In the genomic region with DNA sequence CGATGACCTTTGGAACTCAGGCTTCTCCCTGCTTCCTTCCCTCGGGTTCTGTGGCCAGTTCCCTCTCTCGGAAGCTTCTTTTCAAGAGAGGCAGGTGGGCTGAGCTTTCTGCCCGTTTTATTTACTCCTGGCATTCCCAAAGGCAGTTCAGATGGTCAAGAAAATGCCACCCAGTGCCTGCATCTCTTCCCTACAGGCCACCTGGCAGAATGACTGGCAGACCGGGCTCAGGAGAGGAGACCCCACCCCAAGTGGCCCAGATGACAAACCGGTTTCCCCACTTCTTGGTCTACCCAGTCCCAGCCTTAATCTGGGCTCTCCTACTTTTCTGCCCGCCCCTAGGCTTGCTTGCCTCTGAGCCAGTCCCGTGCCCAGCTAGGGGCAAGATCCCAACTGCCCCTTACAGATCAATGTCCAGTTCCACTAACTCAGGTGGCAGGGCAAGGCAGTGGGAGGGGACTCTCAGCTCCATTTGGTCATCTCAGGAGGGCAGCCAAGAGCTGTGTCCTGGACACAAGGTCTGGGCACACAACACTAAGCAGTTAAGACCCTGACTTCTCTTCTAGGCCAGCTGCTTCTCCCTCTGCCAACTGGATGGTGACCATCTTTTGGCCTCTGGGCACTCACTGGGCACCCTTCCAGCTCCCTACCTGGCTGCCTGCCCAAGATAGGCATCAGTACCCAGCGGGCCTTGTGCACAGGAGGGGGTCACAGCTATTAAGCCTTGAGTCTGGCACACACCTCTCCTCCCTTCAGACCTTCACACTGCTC, we compare ENCODE assay signal across 8 mouse cellular contexts. TPM values are rescaled to one million over a fixed set of nuclear protein-coding genes. Genes with fewer than 3 reads are reported as not detected.
DNase-seq lines count a peak whose midpoint lies in the region; ATAC-seq and TF ChIP-seq lines count a peak whose summit lies in the region.

A gene (minus strand): TSS at position 51 of the 771 bp plus-strand sequence.

- peak within 1 kb of the TSS; percentile 79 for H3K4me3 ChIP-seq in neural tube, embryonic 11.5 days (ENCODE audit: low read depth, low read length)
- H3K4me3 ChIP-seq in embryonic facial prominence, embryonic 11.5 days (ENCODE audit: low read depth, low read length), result peak within 1 kb of the TSS; percentile 63
- H3K4me3 ChIP-seq in heart, embryonic 13.5 days, result peak within 1 kb of the TSS; percentile 72
- peak within 1 kb of the TSS; percentile 62 for H3K4me3 ChIP-seq in kidney, postnatal 0 days (replicated peaks; ENCODE audit: low read depth, low read length)
- H3K4me3 ChIP-seq in liver, embryonic 13.5 days (replicated peaks), result peak within 1 kb of the TSS; percentile 59
- peak within 1 kb of the TSS; percentile 89 for H3K4me3 ChIP-seq in olfactory bulb, adult 2 months (ENCODE audit: insufficient read depth, low read depth, low read length)

- WGBS in neural tube, embryonic 11.5 days, result 33% methylated on average over 9 of the region's 9 CpGs
- WGBS in embryonic facial prominence, embryonic 11.5 days, result 25% methylated on average over 9 of the region's 9 CpGs
- 20% methylated on average over 9 of the region's 9 CpGs for WGBS in heart, embryonic 13.5 days
- 32% methylated on average over 9 of the region's 9 CpGs for WGBS in kidney, postnatal 0 days
- 27% methylated on average over 9 of the region's 9 CpGs for WGBS in liver, embryonic 13.5 days (ENCODE audit: insufficient replicate concordance)
- 31% methylated on average over 9 of the region's 9 CpGs for WGBS in olfactory bulb, adult 2 months

- ATAC-seq in neural tube, embryonic 11.5 days (ENCODE audit: insufficient read depth, low FRiP score, low TSS enrichment), result no peak
- no peak for ATAC-seq in embryonic facial prominence, embryonic 11.5 days (replicated peaks; ENCODE audit: insufficient number of reproducible peaks, low FRiP score, low TSS enrichment, low read depth)
- no peak for ATAC-seq in heart, embryonic 13.5 days (ENCODE audit: extremely low read depth, insufficient number of reproducible peaks, low FRiP score, low TSS enrichment)
- ATAC-seq in kidney, postnatal 0 days (replicated peaks; ENCODE audit: low FRiP score, low read depth), result peak; percentile 44
- ATAC-seq in liver, embryonic 13.5 days (ENCODE audit: low read depth), result no peak

- H3K27ac ChIP-seq in neural tube, embryonic 11.5 days (ENCODE audit: low read depth, low read length), result peak within 1 kb of the TSS; percentile 92
- peak within 1 kb of the TSS; percentile 47; the same call in 1 of the 2 replicates for H3K27ac ChIP-seq in embryonic facial prominence, embryonic 11.5 days (replicated peaks; ENCODE audit: low read depth, low read length)
- H3K27ac ChIP-seq in heart, embryonic 13.5 days (replicated peaks), result no peak within 1 kb of the TSS
- H3K27ac ChIP-seq in kidney, postnatal 0 days, result peak within 1 kb of the TSS; percentile 60
- H3K27ac ChIP-seq in liver, embryonic 13.5 days, result no peak within 1 kb of the TSS
- peak within 1 kb of the TSS; percentile 53; the same call in 1 of the 2 replicates for H3K27ac ChIP-seq in olfactory bulb, adult 2 months (ENCODE audit: insufficient read depth, low read depth, low read length)

- TF ChIP-seq CTCF in kidney, postnatal 0 days (IDR thresholded peaks at IDR 0.05; ENCODE audit: low read depth), result no peak
- TF ChIP-seq CTCF in olfactory bulb, adult 2 months (IDR thresholded peaks at IDR 0.05; ENCODE audit: insufficient read depth, low read depth, low read length), result no peak

- no peak for DNase-seq in neural tube, embryonic 11.5 days (ENCODE audit: low spot score)
- DNase-seq in neural tube, embryonic 10.5 days (ENCODE audit: extremely low spot score, low spot score), result no peak
- DNase-seq in embryonic facial prominence, embryonic 11.5 days (ENCODE audit: low spot score), result no peak
- no peak for DNase-seq in kidney, postnatal 0 days (ENCODE audit: low spot score)
- no peak for DNase-seq in liver, embryonic 13.5 days
- DNase-seq in natural killer cell, adult 2 months (ENCODE audit: low spot score in 2 of 2), result no peak

- H3K4me2 ChIP-seq in neural tube, embryonic 11.5 days (ENCODE audit: low read depth), result peak within 1 kb of the TSS; percentile 92
- peak within 1 kb of the TSS; percentile 99 for H3K4me2 ChIP-seq in embryonic facial prominence, embryonic 11.5 days (ENCODE audit: low read depth, low read length)
- peak within 1 kb of the TSS; percentile 99 for H3K4me2 ChIP-seq in heart, embryonic 13.5 days
- peak within 1 kb of the TSS; percentile 100 for H3K4me2 ChIP-seq in kidney, postnatal 0 days (ENCODE audit: low read length)
- H3K4me2 ChIP-seq in liver, embryonic 13.5 days, result peak within 1 kb of the TSS; percentile 84

- peaks cover 33% of the 10 kb centered on the region for H3K27me3 ChIP-seq in neural tube, embryonic 11.5 days (ENCODE audit: control insufficient read depth, insufficient read depth, low read length)
- H3K27me3 ChIP-seq in embryonic facial prominence, embryonic 11.5 days (ENCODE audit: control insufficient read depth, insufficient read depth, low read length), result peaks cover 41% of the 10 kb centered on the region
- peaks cover 88% of the 10 kb centered on the region for H3K27me3 ChIP-seq in heart, embryonic 13.5 days (replicated peaks)
- peaks cover 18% of the 10 kb centered on the region for H3K27me3 ChIP-seq in kidney, postnatal 0 days (ENCODE audit: insufficient read depth, low read length)
- peaks cover 94% of the 10 kb centered on the region for H3K27me3 ChIP-seq in liver, embryonic 13.5 days

- H3K9me3 ChIP-seq in neural tube, embryonic 11.5 days (ENCODE audit: control insufficient read depth, low read length), result no peaks in the 10 kb centered on the region
- no peaks in the 10 kb centered on the region for H3K9me3 ChIP-seq in embryonic facial prominence, embryonic 11.5 days (replicated peaks; ENCODE audit: control insufficient read depth, low read length)
- H3K9me3 ChIP-seq in heart, embryonic 13.5 days, result no peaks in the 10 kb centered on the region
- no peaks in the 10 kb centered on the region for H3K9me3 ChIP-seq in kidney, postnatal 0 days (replicated peaks; ENCODE audit: low read length)
- H3K9me3 ChIP-seq in liver, embryonic 13.5 days (replicated peaks), result no peaks in the 10 kb centered on the region

- peaks cover 24% of the 10 kb centered on the region for H3K4me1 ChIP-seq in neural tube, embryonic 11.5 days (ENCODE audit: control insufficient read depth, insufficient read depth, low read length)
- peaks cover 9% of the 10 kb centered on the region for H3K4me1 ChIP-seq in embryonic facial prominence, embryonic 11.5 days (ENCODE audit: control insufficient read depth, insufficient read depth, low read length)
- H3K4me1 ChIP-seq in heart, embryonic 13.5 days, result peaks cover 17% of the 10 kb centered on the region
- 0 out of 2 replicates have a peak, but pooled peaks cover 8% of the 10 kb centered on the region for H3K4me1 ChIP-seq in kidney, postnatal 0 days (replicated peaks; ENCODE audit: insufficient read depth, low read length)
- H3K4me1 ChIP-seq in liver, embryonic 13.5 days (replicated peaks), result peaks cover 18% of the 10 kb centered on the region
- peaks cover 20% of the 10 kb centered on the region for H3K4me1 ChIP-seq in olfactory bulb, adult 2 months (ENCODE audit: control insufficient read depth, insufficient read depth, low read length)

- H3K36me3 ChIP-seq in neural tube, embryonic 11.5 days (ENCODE audit: control insufficient read depth, insufficient read depth, low read length), result no peaks in the 10 kb centered on the region
- H3K36me3 ChIP-seq in embryonic facial prominence, embryonic 11.5 days (replicated peaks; ENCODE audit: control insufficient read depth, insufficient read depth, low read depth, low read length), result no peaks in the 10 kb centered on the region
- H3K36me3 ChIP-seq in heart, embryonic 13.5 days, result no peaks in the 10 kb centered on the region
- no peaks in the 10 kb centered on the region for H3K36me3 ChIP-seq in kidney, postnatal 0 days (ENCODE audit: insufficient read depth, low read length)
- H3K36me3 ChIP-seq in liver, embryonic 13.5 days, result no peaks in the 10 kb centered on the region

- H3K9ac ChIP-seq in neural tube, embryonic 11.5 days (ENCODE audit: low read length), result peak within 1 kb of the TSS; percentile 93
- peak within 1 kb of the TSS; percentile 74 for H3K9ac ChIP-seq in embryonic facial prominence, embryonic 11.5 days (replicated peaks; ENCODE audit: low read length)
- H3K9ac ChIP-seq in heart, embryonic 13.5 days, result peak within 1 kb of the TSS; percentile 81
- H3K9ac ChIP-seq in kidney, postnatal 0 days (ENCODE audit: low read depth, low read length), result peak within 1 kb of the TSS; percentile 67
- H3K9ac ChIP-seq in liver, embryonic 13.5 days, result 0 out of 2 replicates have a peak within 1 kb of the TSS, but pooled peaks have one; percentile 17

- no peak for TF ChIP-seq POLR2A in olfactory bulb, adult 2 months (IDR thresholded peaks at IDR 0.05; ENCODE audit: insufficient read depth, low read depth, low read length)

RNA-seq across cellular contexts. Expression of the gene that starts here (rescaled TPM):
- polyA plus RNA-seq in neural tube, embryonic 11.5 days (2014; fragmentation: Nextera tagmentation; extraction: Ambion mirVana), result 2.5 and 2.6 TPM in 2 replicates
- polyA plus RNA-seq in embryonic facial prominence, embryonic 11.5 days (2014; fragmentation: Nextera tagmentation; extraction: Ambion mirVana), result 0.55 and 0.56 TPM in 2 replicates
- polyA plus RNA-seq in heart, embryonic 13.5 days (2015; fragmentation: Nextera tagmentation; extraction: Ambion mirVana), result 0.03 and 0.08 TPM in 2 replicates
- polyA plus RNA-seq in kidney, postnatal 0 days (2015; fragmentation: Nextera tagmentation; extraction: Ambion mirVana), result 0.59 and 0.70 TPM in 2 replicates
- polyA plus RNA-seq in liver, embryonic 13.5 days (2015; fragmentation: Nextera tagmentation; extraction: Ambion mirVana), result 0.01 TPM in 1 of 2 replicates, not detected in the other
- polyA plus RNA-seq in olfactory bulb, adult 2 months (2012; ENCODE audit: insufficient read depth, insufficient read length, low replicate concordance, missing spikeins), result not detected in 2 replicates

Comparison
In these comparisons a context has a peak if more than half of its experiments do, and no peak if none do; other contexts are left out.
1. Peak in ATAC-seq, H3K4me3 ChIP-seq, H3K27ac ChIP-seq, H3K9ac ChIP-seq and H3K4me2 ChIP-seq in kidney, postnatal 0 days; RNA of the gene not detected or under 1 TPM.
2. H3K27ac ChIP-seq: peak in neural tube, embryonic 11.5 days (single experiment), embryonic facial prominence, embryonic 11.5 days (single experiment) and olfactory bulb, adult 2 months (single experiment); none in heart, embryonic 13.5 days (single experiment) and liver, embryonic 13.5 days (single experiment).
3. H3K9ac ChIP-seq: peak in every context shown above with its lines; median percentile 93 in neural tube, embryonic 11.5 days; 81 in heart, embryonic 13.5 days; 74 in embryonic facial prominence, embryonic 11.5 days; 67 in kidney, postnatal 0 days; 17 in liver, embryonic 13.5 days.
4. Peak in every context shown above with its lines, with median percentiles within 50 percentile points of each other: H3K4me2 ChIP-seq and H3K4me3 ChIP-seq.